Mouse (Mus musculus) heart, postnatal 36 days (tissue): Measurements from ENCODE around the gene Olfr493. TPM values are rescaled to one million over a fixed set of nuclear protein-coding genes. Genes with fewer than 3 reads are reported as not detected.

Source experiments
- DNase-seq, 2 experiments: peaks; one replicate each; pipeline ENCODE4 v3.0.0; 2021 to 2022
- intact Hi-C: fragments of 180-260 bp; cut with DNase I; formaldehyde crosslinking; loops from one replicate; pipeline ENCODE4 v1.15.1; 2025
- total RNA-seq, 2 experiments: library from RNA; stranded (reverse); gene quantifications; 2 replicates each; pipeline ENCODE4 v1.2.3; 2021

Olfr493 gene
- total RNA-seq, result not detected

GRCm38 (mm10) chr7:108346879-108347278 is at the start of gene Olfr493:
Gene Olfr493 (minus strand): TSS chr7:108346979.
- intact Hi-C loops, result no loop called here

GRCm38 (mm10) chr7:108392867-108393266 is 46.1 kb upstream of the Olfr493 start, which contains the start of gene Olfr495:
Gene Olfr495 (plus strand): TSS chr7:108393167.
- no peak for DNase-seq
- intact Hi-C loops, result no loop called here

More at GRCm38 (mm10) chr7:108346879-108347278, at the start of gene Olfr493:
- no peak for DNase-seq

GRCm38 (mm10) chr7:108365035-108365434 is 18.3 kb upstream of the Olfr493 start, which contains the start of gene Olfr494:
Gene Olfr494 (plus strand): TSS chr7:108365335.
- intact Hi-C loops, result no loop called here
- DNase-seq, result no peak

- intact Hi-C loops, result no loop called here
Measured at GRCm38 (mm10) chr7:108323574-108323973, 23.2 kb downstream of the Olfr493 start, which contains the start of gene Olfr492. Gene Olfr492 (minus strand): TSS chr7:108323674.

GRCm38 (mm10) chr7:108313151-108313550 is 33.6 kb downstream of the Olfr493 start, which contains the start of gene Olfr491:
Gene Olfr491 (plus strand): TSS chr7:108313451.
- DNase-seq, result no peak
- intact Hi-C loops, result no loop called here

More at GRCm38 (mm10) chr7:108323574-108323973, 23.2 kb downstream of the Olfr493 start, which contains the start of gene Olfr492:
- DNase-seq, result no peak

Other genes starting within 250 kb of the Olfr493 start
- gene Olfr482, start 249.4 kb downstream of the Olfr493 start, total RNA-seq, result 1 to 10 TPM in 1 of 2 experiments, under 1 TPM in 1; 0.62 to 1.0 TPM
- gene Olfr483, start 246.1 kb downstream of the Olfr493 start, total RNA-seq, result not detected
- not detected for gene Olfr484, start 219.5 kb downstream of the Olfr493 start, total RNA-seq
- gene Olfr485, start 187.1 kb downstream of the Olfr493 start, total RNA-seq, result not detected
- gene Olfr486, start 174.2 kb downstream of the Olfr493 start, total RNA-seq, result not detected
- not detected for gene Olfr487, start 132.3 kb downstream of the Olfr493 start, total RNA-seq
- gene Olfr488, start 88.6 kb downstream of the Olfr493 start, total RNA-seq, result not detected
- not detected for gene Olfr490, start 58.0 kb downstream of the Olfr493 start, total RNA-seq
- not detected for gene Olfr491, start 33.5 kb downstream of the Olfr493 start, total RNA-seq
- gene Olfr492, start 23.3 kb downstream of the Olfr493 start, total RNA-seq, result not detected
- gene Olfr494, start 18.4 kb upstream of the Olfr493 start, total RNA-seq, result not detected
- gene Olfr495, start 46.2 kb upstream of the Olfr493 start, total RNA-seq, result not detected
- gene Olfr497, start 73.4 kb upstream of the Olfr493 start, total RNA-seq, result not detected
- gene Olfr498, start 118.3 kb upstream of the Olfr493 start, total RNA-seq, result not detected
- gene Olfr502, start 178.1 kb upstream of the Olfr493 start, total RNA-seq, result not detected
- not detected for gene Olfr503, start 197.5 kb upstream of the Olfr493 start, total RNA-seq
- gene Olfr504, start 218.8 kb upstream of the Olfr493 start, total RNA-seq, result not detected